Mouse (Mus musculus) E14TG2a.4 (cell line): Measurements from ENCODE around the gene Tmem183a.

Source experiments
- H3K27me3 ChIP-seq: 2 replicates; pipeline ENCODE4 v1.6.1; 2014; ENCODE audit warnings: low read length, control low read depth; ENCODE audit not compliant: insufficient read depth
- H3K36me3 ChIP-seq: 2 replicates; pipeline ENCODE4 v1.6.1; 2014; ENCODE audit warnings: low read length, control low read depth; ENCODE audit not compliant: insufficient read depth
- H3K4me1 ChIP-seq: replicated peaks from 2 replicates; pipeline ENCODE4 v1.6.1; 2014; ENCODE audit warnings: low read depth, low read length, control low read depth
- H3K4me3 ChIP-seq: replicated peaks from 2 replicates; pipeline ENCODE4 v1.5.1; 2014; ENCODE audit warnings: mild to moderate bottlenecking, low read length
- H3K9me3 ChIP-seq: 2 replicates; pipeline ENCODE4 v1.6.1; 2014; ENCODE audit warnings: low read length, control low read depth
- CTCF ChIP-seq: conservative IDR thresholded peaks from 2 replicates; pipeline ENCODE4 v1.5.1; 2014; ENCODE audit warnings: low read length
- NANOG ChIP-seq: IDR thresholded peaks from 2 replicates; pipeline ENCODE4 v1.6.1; 2014; ENCODE audit warnings: borderline replicate concordance, low read length, mixed read lengths
- POU5F1 ChIP-seq: IDR thresholded peaks from 2 replicates; pipeline ENCODE4 v1.6.1; 2014; ENCODE audit warnings: low read length, borderline replicate concordance

The Tmem183a gene

DNA sequence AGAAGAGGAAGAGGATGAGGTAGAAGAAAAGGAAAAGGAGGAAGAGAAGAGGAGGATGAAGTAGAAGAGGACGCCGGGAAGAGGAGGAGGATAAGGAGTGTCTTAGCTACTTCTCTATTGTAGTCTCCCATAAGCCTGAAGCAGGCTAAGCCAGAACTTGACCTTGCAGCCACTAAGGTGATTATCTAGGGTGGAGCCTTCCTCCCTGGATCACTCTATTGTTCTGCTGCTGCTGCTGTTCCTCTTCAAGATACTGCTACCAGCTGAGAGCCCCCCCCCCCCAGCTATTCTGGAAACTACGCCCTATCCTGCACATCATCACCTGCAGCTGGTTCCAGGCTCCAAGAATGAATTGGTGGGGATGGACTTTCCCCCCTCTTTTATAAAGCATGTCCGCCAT, 22.8 kb upstream of the Tmem183a start:
- no peak for TF ChIP-seq CTCF
- peak; percentile 5; the same call in 1 of the 2 replicates for TF ChIP-seq NANOG
- no peak for TF ChIP-seq POU5F1
- no peak overlapping the region for H3K4me3 ChIP-seq
- H3K9me3 ChIP-seq: peaks cover 28% of the 10 kb centered on the region
- peaks cover 53% of the 10 kb centered on the region for H3K4me1 ChIP-seq
- no peaks in the 10 kb centered on the region for H3K36me3 ChIP-seq
- peaks cover under 1% of the 10 kb centered on the region; the same call in 1 of the 2 replicates for H3K27me3 ChIP-seq

DNA sequence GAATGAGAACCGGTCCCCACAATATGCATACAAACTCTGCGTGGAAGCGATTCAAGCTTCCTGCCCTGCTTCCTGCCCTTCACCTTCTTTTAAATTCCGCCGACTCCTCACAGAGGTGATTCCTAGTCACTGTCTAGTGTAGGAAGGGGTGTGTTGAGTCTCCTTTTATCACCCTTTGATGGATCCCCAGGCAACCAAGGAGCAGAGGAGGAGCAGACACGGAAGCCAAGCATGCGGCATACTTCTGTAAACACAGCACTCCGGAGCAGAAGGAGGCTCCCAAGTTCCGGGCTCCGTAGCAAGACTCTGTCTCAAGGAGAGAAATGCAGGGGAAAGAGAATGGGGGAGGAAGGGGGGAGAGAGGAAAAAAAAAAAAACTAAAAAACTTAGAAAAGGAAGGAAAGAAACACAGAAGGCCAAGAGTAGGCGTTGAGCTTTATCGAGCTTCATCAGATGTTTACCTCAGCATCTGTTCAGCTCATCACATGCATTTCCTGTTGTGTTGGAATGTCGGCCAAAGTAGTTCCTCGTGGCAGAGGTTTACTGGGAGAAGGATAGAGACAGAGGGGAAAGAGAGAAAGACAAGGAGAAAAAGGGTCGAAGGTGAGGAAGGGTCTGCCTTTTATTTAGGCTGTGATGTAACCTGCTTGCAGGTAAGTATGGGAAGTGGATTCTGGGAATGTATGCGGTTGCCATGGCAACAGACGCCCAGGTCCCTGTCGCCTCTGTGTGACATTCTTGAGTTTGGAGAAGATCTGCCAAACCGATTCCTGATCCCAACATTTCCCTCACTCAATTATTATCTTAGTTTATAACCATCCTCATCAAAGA, 20.2 kb upstream of the Tmem183a start:
- Histone ChIP-seq H3K36me3 (no peaks in the 10 kb centered on the region), H3K4me1 (peaks cover 56% of the 10 kb centered on the region), H3K9me3 (peaks cover 17% of the 10 kb centered on the region), H3K4me3 (peak overlapping the region; percentile 72), H3K27me3 (no peaks in the 10 kb centered on the region)
- TF ChIP-seq NANOG (no peak), POU5F1 (no peak), CTCF (no peak)

- no peaks in the 10 kb centered on the region for H3K36me3 ChIP-seq
- peak overlapping the region; percentile 72 for H3K4me3 ChIP-seq
- peaks cover 14% of the 10 kb centered on the region for H3K9me3 ChIP-seq
- peaks cover 56% of the 10 kb centered on the region for H3K4me1 ChIP-seq
- TF ChIP-seq NANOG (no peak), POU5F1 (no peak), CTCF (no peak)
- no peaks in the 10 kb centered on the region for H3K27me3 ChIP-seq
These were observed 19.3 kb upstream of the Tmem183a start for GRCm38 (mm10) chr1:134381051-134381450.

- 0 out of 2 replicates have a peak, but pooled peaks cover 3% of the 10 kb centered on the region for H3K4me1 ChIP-seq
- no peak overlapping the region for H3K4me3 ChIP-seq
- peaks cover 27% of the 10 kb centered on the region for H3K9me3 ChIP-seq
- H3K27me3 ChIP-seq: no peaks in the 10 kb centered on the region
- TF ChIP-seq CTCF (no peak), POU5F1 (no peak), NANOG (no peak)
- no peaks in the 10 kb centered on the region for H3K36me3 ChIP-seq
These were observed 12.3 kb upstream of the Tmem183a start for GRCm38 (mm10) chr1:134374124-134374523.

- Histone ChIP-seq H3K4me3 (no peak overlapping the region), H3K4me1 (0 out of 2 replicates have a peak, but pooled peaks cover 2% of the 10 kb centered on the region), H3K27me3 (no peaks in the 10 kb centered on the region), H3K36me3 (no peaks in the 10 kb centered on the region), H3K9me3 (peaks cover 29% of the 10 kb centered on the region)
- no peak for TF ChIP-seq NANOG
- TF ChIP-seq CTCF: peak; percentile 44
- TF ChIP-seq POU5F1: no peak
These were observed 7.1 kb upstream of the Tmem183a start for GRCm38 (mm10) chr1:134368777-134369337.

DNA sequence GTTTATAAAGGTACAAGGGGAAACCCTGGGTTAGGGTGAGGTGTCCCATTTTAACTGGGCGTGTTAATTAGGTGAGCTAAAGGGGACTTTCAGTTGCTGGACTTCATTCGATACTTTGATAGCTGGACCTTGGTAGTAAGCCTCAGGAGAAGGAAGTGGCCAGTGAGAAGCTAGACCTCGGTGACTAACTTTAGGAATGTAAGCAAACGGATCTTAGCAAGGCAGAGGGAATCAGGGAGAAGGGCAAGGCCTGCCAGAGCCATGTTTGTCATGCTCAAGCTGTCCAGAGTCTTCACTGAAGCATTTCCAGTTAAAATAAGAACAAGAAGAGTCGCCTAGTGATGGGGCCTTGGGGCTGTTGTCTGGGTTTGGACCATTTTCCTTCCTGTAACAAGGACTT, 3.7 kb upstream of the Tmem183a start:
- Histone ChIP-seq H3K4me1 (peaks cover 17% of the 10 kb centered on the region), H3K4me3 (no peak overlapping the region), H3K27me3 (no peaks in the 10 kb centered on the region), H3K9me3 (peaks cover 15% of the 10 kb centered on the region), H3K36me3 (peaks cover 2% of the 10 kb centered on the region)
- TF ChIP-seq POU5F1 (no peak), CTCF (no peak), NANOG (no peak)

- H3K36me3 ChIP-seq: peaks cover 25% of the 10 kb centered on the region
- H3K27me3 ChIP-seq: no peaks in the 10 kb centered on the region
- no peaks in the 10 kb centered on the region for H3K9me3 ChIP-seq
- TF ChIP-seq NANOG (no peak), POU5F1 (no peak), CTCF (no peak)
- peaks cover 33% of the 10 kb centered on the region for H3K4me1 ChIP-seq
- no peak overlapping the region for H3K4me3 ChIP-seq
These were observed 1.4 kb upstream of the Tmem183a start for GRCm38 (mm10) chr1:134363194-134363593.

GRCm38 (mm10) chr1:134361195-134361856, 453 bp downstream of the Tmem183a start:
- Histone ChIP-seq H3K9me3 (no peaks in the 10 kb centered on the region), H3K4me3 (peak overlapping the region; percentile 94), H3K27me3 (no peaks in the 10 kb centered on the region), H3K4me1 (peaks cover 36% of the 10 kb centered on the region), H3K36me3 (peaks cover 44% of the 10 kb centered on the region)
- TF ChIP-seq POU5F1 (no peak), NANOG (no peak), CTCF (no peak)
